Mouse (Mus musculus) lung, adult 2 months (tissue): Measurements from ENCODE around the gene Asic2. TPM values are rescaled to one million over a fixed set of nuclear protein-coding genes. Genes with fewer than 3 reads are reported as not detected.

Source experiments
- DNase-seq: peaks from one replicate; pipeline ENCODE4 v3.0.0; 2022
- H3K4me1 ChIP-seq: fragments of 200-500 bp; 2 replicates; pipeline ENCODE4 v1.6.1; 2011; ENCODE audit warnings: low read length; ENCODE audit not compliant: control insufficient read depth, insufficient read depth
- H3K4me3 ChIP-seq: fragments of 200-500 bp; replicated peaks from 2 replicates; pipeline ENCODE3; 2011; ENCODE audit warnings: low read depth, mild to moderate bottlenecking, control low read depth, low read length; ENCODE audit errors: extremely low read depth
- CTCF ChIP-seq: fragments of 200-500 bp; IDR thresholded peaks from 2 replicates; pipeline ENCODE4 v1.5.1; 2011; ENCODE audit warnings: mild to moderate bottlenecking, low read length, control low read depth; ENCODE audit not compliant: insufficient read depth
- POLR2A ChIP-seq: fragments of 200-500 bp; IDR thresholded peaks from 2 replicates; pipeline ENCODE4 v1.6.1; 2011; ENCODE audit warnings: low read depth, mild to moderate bottlenecking, control low read depth, low read length, borderline replicate concordance; ENCODE audit errors: extremely low read depth
- WGBS: fragments of 180-500 bp; shearing (Covaris S2); methylation state at CpG from one replicate; pipeline ENCODE4 v1.1.7; 2018; 5-methylcytosine and 5-hydroxymethylcytosine counted together
- polyA plus RNA-seq: library from polyadenylated mRNA; depleted of rRNA; stranded (reverse); fragments of >200 nt; gene quantifications from 2 replicates; pipeline ENCODE4 v1.2.3, GENCODE M21; 2012

Gene Asic2
- polyA plus RNA-seq, 1 experiment: 0.04 TPM

DNA sequence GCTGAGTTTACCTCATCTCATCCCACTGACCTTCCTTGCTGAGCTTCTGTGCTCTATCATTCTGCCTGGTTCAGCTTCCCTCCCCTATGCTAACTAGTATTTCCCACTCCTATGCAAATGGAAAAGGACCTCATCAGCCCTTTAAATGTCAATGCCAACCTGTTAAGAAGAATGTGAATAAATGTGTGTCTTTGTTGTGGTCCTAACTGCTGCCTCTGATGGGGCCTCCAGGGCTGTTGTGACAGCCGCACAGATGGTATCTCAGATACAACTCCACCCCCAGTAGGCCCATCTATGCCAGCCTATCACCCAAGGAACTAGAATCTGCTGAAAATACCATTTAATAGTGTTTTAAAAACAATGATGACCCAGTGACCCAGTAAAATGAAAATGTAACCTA lies 407.9 kb downstream of the Asic2 start:
- Histone ChIP-seq H3K4me1 (no peaks in the 10 kb centered on the region), H3K4me3 (no peak overlapping the region)
- no peak for TF ChIP-seq CTCF
- TF ChIP-seq POLR2A: no peak
- no peak for DNase-seq
- 79% methylated on average over 1 of the region's 1 CpGs for WGBS

GRCm38 (mm10) chr11:81543189-81543588 lies 425.1 kb downstream of the Asic2 start:
- H3K4me1 ChIP-seq: no peaks in the 10 kb centered on the region
- TF ChIP-seq CTCF (no peak), POLR2A (no peak)
- no peak for DNase-seq
- no peak overlapping the region for H3K4me3 ChIP-seq
- 73% methylated on average over 6 of the region's 6 CpGs for WGBS

DNA sequence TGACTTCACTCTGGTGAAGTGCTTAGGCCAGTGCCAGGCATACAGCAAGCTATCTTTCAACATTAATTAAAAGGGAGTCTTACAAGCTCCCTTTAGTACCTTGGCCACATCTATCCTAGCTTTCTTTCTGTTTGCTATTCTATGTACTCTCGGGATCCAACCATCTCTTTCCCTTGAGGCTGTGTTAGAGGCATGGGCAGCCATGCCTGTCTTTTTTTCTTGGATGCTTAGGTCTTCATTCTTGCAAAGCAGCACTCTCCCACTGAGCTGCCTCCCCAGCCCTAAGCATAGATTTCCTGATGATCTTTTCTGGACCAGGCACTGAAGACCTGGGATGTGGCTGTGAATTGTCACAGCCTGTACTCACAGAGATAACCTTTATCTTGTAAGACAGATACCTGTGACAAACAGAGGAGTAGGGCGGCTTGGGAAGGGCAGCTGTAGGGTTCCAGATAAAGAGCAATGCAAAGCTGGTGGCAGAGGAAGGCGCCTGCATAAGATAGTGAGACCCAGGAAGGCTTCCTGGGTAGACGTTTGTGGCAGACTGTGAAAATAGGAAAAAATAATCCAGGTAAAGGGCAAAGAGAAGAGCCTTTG lies 433.0 kb downstream of the Asic2 start:
- TF ChIP-seq CTCF (no peak), POLR2A (no peak)
- WGBS: 35% methylated on average over 4 of the region's 4 CpGs
- H3K4me3 ChIP-seq: no peak overlapping the region
- DNase-seq: no peak
- H3K4me1 ChIP-seq: no peaks in the 10 kb centered on the region

DNA sequence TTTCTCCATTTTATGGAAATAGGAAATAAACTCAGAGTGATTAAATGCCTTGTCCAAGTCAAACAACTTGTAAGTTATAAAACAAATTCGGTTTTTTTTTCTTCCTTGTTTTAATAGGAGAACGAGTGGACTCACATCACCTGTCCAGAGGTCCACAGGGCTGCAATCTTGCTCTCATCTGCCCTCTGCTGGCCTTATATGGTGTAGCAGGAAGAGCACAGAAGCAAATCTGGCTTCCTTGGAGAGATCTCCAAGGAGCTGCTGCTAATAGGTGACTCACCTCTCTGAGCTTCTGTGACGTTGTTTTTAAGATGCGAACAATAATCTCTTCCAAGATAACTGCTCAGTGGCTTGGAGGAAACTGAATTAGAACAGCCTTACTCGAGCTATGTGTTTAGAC lies 433.6 kb downstream of the Asic2 start:
- no peaks in the 10 kb centered on the region for H3K4me1 ChIP-seq
- no peak overlapping the region for H3K4me3 ChIP-seq
- peak; percentile 25 for DNase-seq
- TF ChIP-seq POLR2A (no peak), CTCF (peak; percentile 74)
- WGBS: 4% methylated on average over 5 of the region's 5 CpGs

- Histone ChIP-seq H3K4me3 (no peak overlapping the region), H3K4me1 (no peaks in the 10 kb centered on the region)
- TF ChIP-seq POLR2A: no peak
- no peak for DNase-seq
- WGBS: 6% methylated on average over 6 of the region's 6 CpGs
Measured at GRCm38 (mm10) chr11:81531906-81532305, 436.4 kb downstream of the Asic2 start.

GRCm38 (mm10) chr11:81522927-81523326 lies 445.3 kb downstream of the Asic2 start:
- H3K4me3 ChIP-seq: no peak overlapping the region
- H3K4me1 ChIP-seq: no peaks in the 10 kb centered on the region
- no peak for DNase-seq
- TF ChIP-seq CTCF (no peak), POLR2A (no peak)
- WGBS: 67% methylated on average over 1 of the region's 1 CpGs

GRCm38 (mm10) chr11:81521881-81522280 lies 446.4 kb downstream of the Asic2 start:
- no peaks in the 10 kb centered on the region for H3K4me1 ChIP-seq
- H3K4me3 ChIP-seq: no peak overlapping the region
- WGBS: 80% methylated on average over 4 of the region's 4 CpGs
- TF ChIP-seq CTCF (no peak), POLR2A (no peak)
- no peak for DNase-seq

- no peak for DNase-seq
- H3K4me1 ChIP-seq: no peaks in the 10 kb centered on the region
- TF ChIP-seq POLR2A (no peak), CTCF (no peak)
- H3K4me3 ChIP-seq: no peak overlapping the region
- 32% methylated on average over 14 of the region's 14 CpGs for WGBS
Measured at GRCm38 (mm10) chr11:81518001-81518955, 450.0 kb downstream of the Asic2 start.

DNA sequence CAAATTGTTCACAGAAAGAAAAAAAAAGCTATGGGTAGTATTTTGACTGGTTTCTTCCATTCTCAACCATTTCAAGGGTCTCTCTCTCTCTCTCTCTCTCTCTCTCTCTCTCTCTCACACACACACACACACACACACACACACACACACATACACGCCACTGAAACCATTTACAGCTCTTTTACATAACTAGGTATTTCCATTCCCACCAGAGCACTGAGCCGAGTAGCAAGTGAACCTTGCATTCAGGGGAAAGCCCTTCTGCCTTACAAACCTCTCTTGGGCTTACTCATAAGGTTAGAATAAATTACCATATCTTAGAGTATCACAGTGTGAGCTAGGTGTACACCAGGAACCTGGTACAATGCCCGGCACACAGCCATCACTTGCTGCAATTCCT lies 452.5 kb downstream of the Asic2 start:
- Histone ChIP-seq H3K4me1 (no peaks in the 10 kb centered on the region), H3K4me3 (no peak overlapping the region)
- WGBS: 69% methylated on average over 3 of the region's 3 CpGs
- DNase-seq: no peak
- TF ChIP-seq POLR2A (no peak), CTCF (no peak)

DNA sequence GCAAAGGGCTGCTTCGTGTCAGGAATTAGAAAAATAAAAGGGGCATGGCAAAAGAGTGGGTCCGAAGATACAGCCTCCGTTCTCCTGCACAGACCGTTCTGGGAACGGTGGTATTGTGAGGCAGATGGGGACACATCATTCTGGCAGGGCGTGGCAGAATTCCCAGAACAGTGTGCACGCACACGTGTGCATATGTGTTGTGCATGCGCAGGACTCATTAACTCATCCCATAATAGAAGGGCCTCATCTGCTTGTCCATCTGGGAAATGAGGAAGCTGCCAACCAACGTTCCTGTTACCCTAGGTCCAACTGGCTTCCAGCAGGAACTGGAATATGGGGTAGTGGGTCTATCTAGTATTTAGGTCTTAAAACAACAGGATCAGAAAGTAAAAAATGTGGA lies 455.8 kb downstream of the Asic2 start:
- Histone ChIP-seq H3K4me3 (no peak overlapping the region), H3K4me1 (no peaks in the 10 kb centered on the region)
- WGBS: 79% methylated on average over 10 of the region's 10 CpGs
- DNase-seq: no peak
- TF ChIP-seq POLR2A (no peak), CTCF (no peak)

GRCm38 (mm10) chr11:81511401-81511800 lies 456.9 kb downstream of the Asic2 start:
- DNase-seq: no peak
- H3K4me1 ChIP-seq: no peaks in the 10 kb centered on the region
- H3K4me3 ChIP-seq: no peak overlapping the region
- 54% methylated on average over 4 of the region's 4 CpGs for WGBS
- TF ChIP-seq CTCF (no peak), POLR2A (no peak)
